Mouse (Mus musculus): ENCODE measurements at regions not wholly inside any gene's neighbourhood (a gene's known extent, or its start where the extent isn't known, plus 50 kb on each side); places are given as distances from the start of the nearest gene placed in this dataset.

DNA sequence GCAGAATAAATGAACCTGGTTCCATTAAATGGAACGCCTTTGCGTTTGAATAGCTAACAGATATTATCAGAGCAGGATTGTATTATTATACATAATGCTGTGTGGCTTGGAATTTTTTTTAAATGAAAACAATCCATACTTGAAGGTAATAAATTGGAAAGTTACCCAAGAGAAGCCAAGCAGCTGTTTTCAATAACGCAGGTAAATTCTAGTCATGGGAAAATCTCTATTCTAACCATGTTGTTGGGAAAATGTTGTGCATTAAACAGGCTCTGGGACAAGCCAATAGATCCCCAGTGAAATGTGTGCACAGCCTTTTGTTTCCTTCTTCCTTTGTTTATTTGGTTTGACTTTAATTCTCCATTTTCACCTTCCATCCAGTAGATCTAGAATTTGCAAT is 128.6 kb upstream of the Mmadhc start:
- Histone ChIP-seq H3K4me3 (ENCODE audit: insufficient read depth in 1 of 2, low read depth in 1 of 2, low read length in 2 of 2, poor library complexity in 1 of 2, severe bottlenecking in 1 of 2) (no peak overlapping the region), H3K9me3 (ENCODE audit: control insufficient read depth, insufficient read depth, low read depth, low read length) (no peaks in the 10 kb centered on the region), H3K4me1 (ENCODE audit: control insufficient read depth in 2 of 2, insufficient read depth in 2 of 2, low read length in 2 of 2, poor library complexity in 1 of 2) (no peaks in the 10 kb centered on the region), H3K36me3 (ENCODE audit: control insufficient read depth, insufficient read depth, low read length, poor library complexity, severe bottlenecking) (no peaks in the 10 kb centered on the region), H3K9ac (ENCODE audit: insufficient read depth, low read depth, low read length, poor library complexity, severe bottlenecking) (no peak overlapping the region), H3K27ac (ENCODE audit: insufficient read depth, low read depth, low read length, poor library complexity, severe bottlenecking) (no peak overlapping the region)
- TF ChIP-seq ZC3H11A (IDR thresholded peaks at IDR 0.05; ENCODE audit: borderline replicate concordance, low read depth, low read length) (no peak), MAFK (IDR thresholded peaks at IDR 0.05; ENCODE audit: insufficient read depth, low read depth, low read length) (no peak), HCFC1 (IDR thresholded peaks at IDR 0.05; ENCODE audit: borderline replicate concordance, insufficient read depth, low read length) (no peak), CHD2 (IDR thresholded peaks at IDR 0.05; ENCODE audit: low read depth, low read length) (no peak)
- no peak for DNase-seq (ENCODE audit: low read depth, low spot score)
- in situ Hi-C loops (cut with MboI; ENCODE audit: low sequenced_read_pairs in 2 of 2, unreplicated experiment in 2 of 2) = no loop called here

DNA sequence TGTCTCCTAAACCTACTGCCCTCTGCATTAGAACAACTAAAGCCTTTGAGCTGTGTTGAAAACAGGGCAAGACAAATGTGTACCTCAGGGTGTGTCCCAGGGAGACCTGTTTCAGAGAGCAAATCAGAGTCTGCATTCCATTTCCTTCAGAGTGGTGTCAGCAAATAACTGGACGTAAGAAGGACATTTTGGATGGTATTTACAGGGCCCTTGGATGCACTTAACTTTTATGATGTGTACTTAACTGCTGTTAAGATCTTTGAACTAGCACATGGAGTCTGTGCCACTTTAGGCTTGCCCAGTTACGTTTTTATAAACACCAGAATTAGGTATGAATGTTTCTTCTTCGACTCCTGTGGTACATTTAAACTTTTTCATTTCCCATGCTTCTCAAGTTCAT is 123.0 kb upstream of the Mmadhc start:
- H3K4me3 ChIP-seq (ENCODE audit: insufficient read depth in 1 of 2, low read depth in 1 of 2, low read length in 2 of 2, poor library complexity in 1 of 2, severe bottlenecking in 1 of 2) = no peak overlapping the region
- TF ChIP-seq ZNF384 (IDR thresholded peaks at IDR 0.05; ENCODE audit: low read depth, low read length) (no peak), MAFK (IDR thresholded peaks at IDR 0.05; ENCODE audit: insufficient read depth, low read depth, low read length) (no peak), CHD2 (IDR thresholded peaks at IDR 0.05; ENCODE audit: low read depth, low read length) (no peak)
- in situ Hi-C loops (cut with MboI; ENCODE audit: low sequenced_read_pairs in 2 of 2, unreplicated experiment in 2 of 2) = no loop called here
- H3K27ac ChIP-seq (ENCODE audit: insufficient read depth, low read depth, low read length, poor library complexity, severe bottlenecking) = no peak overlapping the region
- no peaks in the 10 kb centered on the region for H3K4me1 ChIP-seq (ENCODE audit: control insufficient read depth in 2 of 2, insufficient read depth in 2 of 2, low read length in 2 of 2, poor library complexity in 1 of 2)
- no peaks in the 10 kb centered on the region for H3K36me3 ChIP-seq (ENCODE audit: control insufficient read depth, insufficient read depth, low read length, poor library complexity, severe bottlenecking)
- DNase-seq (ENCODE audit: low read depth, low spot score) = no peak
- H3K9me3 ChIP-seq (ENCODE audit: control insufficient read depth, insufficient read depth, low read depth, low read length) = no peaks in the 10 kb centered on the region
- H3K9ac ChIP-seq (ENCODE audit: insufficient read depth, low read depth, low read length, poor library complexity, severe bottlenecking) = no peak overlapping the region

DNA sequence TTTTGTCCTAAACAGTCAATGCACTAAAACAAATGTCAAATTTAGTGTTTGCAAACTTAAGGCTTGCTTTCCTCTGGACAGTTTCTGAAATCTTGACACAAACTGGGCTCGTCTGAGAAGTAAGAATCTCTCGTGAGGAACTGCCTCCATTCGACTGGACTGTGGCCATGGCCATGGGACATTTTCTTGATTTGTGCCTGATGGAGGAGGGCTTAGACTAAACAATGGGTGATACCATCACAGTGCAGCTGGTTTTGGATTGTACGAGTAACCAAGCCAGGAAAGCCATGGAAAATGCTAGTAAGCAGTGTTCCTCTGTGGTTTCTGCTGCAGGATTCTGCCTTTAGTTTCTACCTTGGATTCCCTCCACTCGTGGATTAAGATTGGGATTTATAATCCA is 121.0 kb upstream of the Mmadhc start:
- no peaks in the 10 kb centered on the region for H3K4me1 ChIP-seq (ENCODE audit: control insufficient read depth in 2 of 2, insufficient read depth in 2 of 2, low read length in 2 of 2, poor library complexity in 1 of 2)
- no peak overlapping the region for H3K9ac ChIP-seq (ENCODE audit: insufficient read depth, low read depth, low read length, poor library complexity, severe bottlenecking)
- H3K36me3 ChIP-seq (ENCODE audit: control insufficient read depth, insufficient read depth, low read length, poor library complexity, severe bottlenecking) = no peaks in the 10 kb centered on the region
- H3K27ac ChIP-seq (ENCODE audit: insufficient read depth, low read depth, low read length, poor library complexity, severe bottlenecking) = no peak overlapping the region
- TF ChIP-seq HCFC1 (IDR thresholded peaks at IDR 0.05; ENCODE audit: borderline replicate concordance, insufficient read depth, low read length) (no peak), CHD2 (IDR thresholded peaks at IDR 0.05; ENCODE audit: low read depth, low read length) (no peak), MAFK (IDR thresholded peaks at IDR 0.05; ENCODE audit: insufficient read depth, low read depth, low read length) (no peak), ZC3H11A (IDR thresholded peaks at IDR 0.05; ENCODE audit: borderline replicate concordance, low read depth, low read length) (no peak), ZNF384 (IDR thresholded peaks at IDR 0.05; ENCODE audit: low read depth, low read length) (no peak)
- in situ Hi-C loops (cut with MboI; ENCODE audit: low sequenced_read_pairs in 2 of 2, unreplicated experiment in 2 of 2) = no loop called here
- no peak for DNase-seq (ENCODE audit: low read depth, low spot score)
- H3K9me3 ChIP-seq (ENCODE audit: control insufficient read depth, insufficient read depth, low read depth, low read length) = no peaks in the 10 kb centered on the region
- no peak overlapping the region for H3K4me3 ChIP-seq (ENCODE audit: insufficient read depth in 1 of 2, low read depth in 1 of 2, low read length in 2 of 2, poor library complexity in 1 of 2, severe bottlenecking in 1 of 2)

DNA sequence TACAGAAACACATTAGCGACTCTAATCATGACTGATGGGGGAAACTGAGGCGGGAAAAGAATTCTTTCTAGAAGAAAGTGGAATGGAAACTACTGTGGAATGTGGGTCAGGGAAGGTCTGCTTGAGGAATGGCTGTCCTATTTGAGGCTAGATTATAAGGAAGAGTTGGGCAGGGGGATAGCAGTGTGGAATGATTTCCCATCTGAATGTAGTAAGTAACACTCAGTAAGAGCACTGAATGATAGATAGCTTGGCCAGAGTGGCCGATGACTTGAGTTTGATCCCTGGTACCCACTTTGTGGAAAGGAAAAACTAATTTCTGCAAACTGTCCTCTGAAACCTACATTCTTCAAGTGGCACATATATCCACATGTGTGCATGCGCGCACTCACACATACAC is 120.5 kb upstream of the Mmadhc start:
- H3K27ac ChIP-seq (ENCODE audit: insufficient read depth, low read depth, low read length, poor library complexity, severe bottlenecking) = no peak overlapping the region
- H3K36me3 ChIP-seq (ENCODE audit: control insufficient read depth, insufficient read depth, low read length, poor library complexity, severe bottlenecking) = no peaks in the 10 kb centered on the region
- no peak overlapping the region for H3K4me3 ChIP-seq (ENCODE audit: insufficient read depth in 1 of 2, low read depth in 1 of 2, low read length in 2 of 2, poor library complexity in 1 of 2, severe bottlenecking in 1 of 2)
- DNase-seq (ENCODE audit: low read depth, low spot score) = no peak
- no peaks in the 10 kb centered on the region for H3K4me1 ChIP-seq (ENCODE audit: control insufficient read depth in 2 of 2, insufficient read depth in 2 of 2, low read length in 2 of 2, poor library complexity in 1 of 2)
- TF ChIP-seq ZC3H11A (IDR thresholded peaks at IDR 0.05; ENCODE audit: borderline replicate concordance, low read depth, low read length) (no peak), HCFC1 (IDR thresholded peaks at IDR 0.05; ENCODE audit: borderline replicate concordance, insufficient read depth, low read length) (no peak), CHD2 (IDR thresholded peaks at IDR 0.05; ENCODE audit: low read depth, low read length) (no peak), ZNF384 (IDR thresholded peaks at IDR 0.05; ENCODE audit: low read depth, low read length) (no peak), MAFK (IDR thresholded peaks at IDR 0.05; ENCODE audit: insufficient read depth, low read depth, low read length) (no peak)
- no peak overlapping the region for H3K9ac ChIP-seq (ENCODE audit: insufficient read depth, low read depth, low read length, poor library complexity, severe bottlenecking)
- in situ Hi-C loops (cut with MboI; ENCODE audit: low sequenced_read_pairs in 2 of 2, unreplicated experiment in 2 of 2) = no loop called here
- no peaks in the 10 kb centered on the region for H3K9me3 ChIP-seq (ENCODE audit: control insufficient read depth, insufficient read depth, low read depth, low read length)

DNA sequence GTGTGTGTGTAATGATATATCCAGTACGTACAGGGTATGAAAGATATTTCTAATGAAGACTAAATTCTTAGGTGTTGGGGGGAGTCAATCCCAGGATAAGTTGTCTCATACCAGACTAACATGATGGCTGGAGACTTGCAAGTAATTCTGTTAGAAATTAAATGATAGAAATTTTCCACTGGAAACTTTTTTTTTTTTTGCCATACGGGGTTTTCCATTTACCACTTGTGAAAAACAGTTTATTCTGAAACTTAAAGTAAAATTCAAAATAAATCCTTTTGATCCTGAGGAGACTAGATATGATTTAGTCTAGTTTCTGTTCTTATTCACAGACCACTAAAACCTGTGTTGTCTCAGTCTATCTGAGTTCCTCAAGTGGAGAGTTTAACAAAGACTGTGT is 119.5 kb upstream of the Mmadhc start:
- in situ Hi-C loops (cut with MboI; ENCODE audit: low sequenced_read_pairs in 2 of 2, unreplicated experiment in 2 of 2) = no loop called here
- Histone ChIP-seq H3K9me3 (ENCODE audit: control insufficient read depth, insufficient read depth, low read depth, low read length) (no peaks in the 10 kb centered on the region), H3K4me3 (ENCODE audit: insufficient read depth in 1 of 2, low read depth in 1 of 2, low read length in 2 of 2, poor library complexity in 1 of 2, severe bottlenecking in 1 of 2) (no peak overlapping the region), H3K36me3 (ENCODE audit: control insufficient read depth, insufficient read depth, low read length, poor library complexity, severe bottlenecking) (no peaks in the 10 kb centered on the region), H3K27ac (ENCODE audit: insufficient read depth, low read depth, low read length, poor library complexity, severe bottlenecking) (no peak overlapping the region), H3K4me1 (ENCODE audit: control insufficient read depth in 2 of 2, insufficient read depth in 2 of 2, low read length in 2 of 2, poor library complexity in 1 of 2) (no peaks in the 10 kb centered on the region), H3K9ac (ENCODE audit: insufficient read depth, low read depth, low read length, poor library complexity, severe bottlenecking) (no peak overlapping the region)
- no peak for DNase-seq (ENCODE audit: low read depth, low spot score)
- TF ChIP-seq ZC3H11A (IDR thresholded peaks at IDR 0.05; ENCODE audit: borderline replicate concordance, low read depth, low read length) (no peak), CHD2 (IDR thresholded peaks at IDR 0.05; ENCODE audit: low read depth, low read length) (no peak), HCFC1 (IDR thresholded peaks at IDR 0.05; ENCODE audit: borderline replicate concordance, insufficient read depth, low read length) (no peak), MAFK (IDR thresholded peaks at IDR 0.05; ENCODE audit: insufficient read depth, low read depth, low read length) (no peak), ZNF384 (IDR thresholded peaks at IDR 0.05; ENCODE audit: low read depth, low read length) (no peak)
